Mouse (Mus musculus): Measurements from ENCODE around the gene Dhx34. TPM values are rescaled to one million over a fixed set of nuclear protein-coding genes. Genes with fewer than 3 reads are reported as not detected.

Dhx34 gene
- polyA plus RNA-seq, 1 experiment from 2014 or later: 20.0 TPM

GRCm38 (mm10) chr7:16244067-16244466, 22.2 kb upstream of the Dhx34 start, which contains the start of gene C5ar2:
TSS of gene C5ar2 (minus strand) at chr7:16244154.
- no peak within 1 kb of the TSS for H3K4me3 ChIP-seq
- no peaks in the 10 kb centered on the region for H3K27me3 ChIP-seq (ENCODE audit: low read depth, poor library complexity, severe bottlenecking)
- no peaks in the 10 kb centered on the region for H3K36me3 ChIP-seq
- 83% methylated on average over 5 of the region's 5 CpGs for WGBS
- DNase-seq (ENCODE audit: low spot score): no peak
- no peaks in the 10 kb centered on the region for H3K9me3 ChIP-seq (replicated peaks)
- no peak within 1 kb of the TSS for H3K27ac ChIP-seq
- no peaks in the 10 kb centered on the region for H3K4me1 ChIP-seq

- Histone ChIP-seq H3K4me3 (no peak overlapping the region), H3K36me3 (no peaks in the 10 kb centered on the region), H3K9me3 (replicated peaks) (no peaks in the 10 kb centered on the region), H3K27ac (no peak overlapping the region), H3K27me3 (ENCODE audit: low read depth, poor library complexity, severe bottlenecking) (no peaks in the 10 kb centered on the region), H3K4me1 (no peaks in the 10 kb centered on the region)
- WGBS: 79% methylated on average over 6 of the region's 6 CpGs
- no peak for DNase-seq (ENCODE audit: low spot score)
Observed at GRCm38 (mm10) chr7:16242198-16242597, 20.4 kb upstream of the Dhx34 start.

- H3K9me3 ChIP-seq (replicated peaks): no peaks in the 10 kb centered on the region
- no peaks in the 10 kb centered on the region for H3K36me3 ChIP-seq
- DNase-seq (ENCODE audit: low spot score): no peak
- 56% methylated on average over 11 of the region's 11 CpGs for WGBS
- H3K27ac ChIP-seq: no peak overlapping the region
- H3K27me3 ChIP-seq (ENCODE audit: low read depth, poor library complexity, severe bottlenecking): no peaks in the 10 kb centered on the region
- H3K4me3 ChIP-seq: no peak overlapping the region
- H3K4me1 ChIP-seq: no peaks in the 10 kb centered on the region
Observed at GRCm38 (mm10) chr7:16241787-16242186, 19.9 kb upstream of the Dhx34 start.

- H3K9me3 ChIP-seq (replicated peaks): no peaks in the 10 kb centered on the region
- H3K4me1 ChIP-seq: no peaks in the 10 kb centered on the region
- no peak overlapping the region for H3K27ac ChIP-seq
- no peak for DNase-seq (ENCODE audit: low spot score)
- H3K27me3 ChIP-seq (ENCODE audit: low read depth, poor library complexity, severe bottlenecking): no peaks in the 10 kb centered on the region
- no peak overlapping the region for H3K4me3 ChIP-seq
- no peaks in the 10 kb centered on the region for H3K36me3 ChIP-seq
- 91% methylated on average over 1 of the region's 1 CpGs for WGBS
Observed at GRCm38 (mm10) chr7:16240978-16241303, 19.1 kb upstream of the Dhx34 start.

- Histone ChIP-seq H3K27me3 (ENCODE audit: low read depth, poor library complexity, severe bottlenecking) (no peaks in the 10 kb centered on the region), H3K9me3 (replicated peaks) (no peaks in the 10 kb centered on the region), H3K36me3 (no peaks in the 10 kb centered on the region), H3K4me3 (no peak overlapping the region), H3K4me1 (no peaks in the 10 kb centered on the region), H3K27ac (no peak overlapping the region)
- DNase-seq (ENCODE audit: low spot score): no peak
- WGBS: 79% methylated on average over 7 of the region's 7 CpGs
Observed at GRCm38 (mm10) chr7:16240281-16240977, 18.6 kb upstream of the Dhx34 start.

GRCm38 (mm10) chr7:16239554-16239997, 17.7 kb upstream of the Dhx34 start:
- Histone ChIP-seq H3K27me3 (ENCODE audit: low read depth, poor library complexity, severe bottlenecking) (no peaks in the 10 kb centered on the region), H3K9me3 (replicated peaks) (no peaks in the 10 kb centered on the region), H3K36me3 (no peaks in the 10 kb centered on the region), H3K4me1 (no peaks in the 10 kb centered on the region), H3K4me3 (no peak overlapping the region), H3K27ac (no peak overlapping the region)
- DNase-seq (ENCODE audit: low spot score): no peak
- 68% methylated on average over 9 of the region's 9 CpGs for WGBS

- Histone ChIP-seq H3K4me1 (peaks cover 25% of the 10 kb centered on the region), H3K27ac (peak overlapping the region; percentile 66), H3K4me3 (0 out of 2 replicates have a peak overlapping the region, but pooled peaks have one; percentile 4), H3K27me3 (ENCODE audit: low read depth, poor library complexity, severe bottlenecking) (no peaks in the 10 kb centered on the region), H3K36me3 (no peaks in the 10 kb centered on the region; the same call in 1 of the 2 replicates), H3K9me3 (replicated peaks) (no peaks in the 10 kb centered on the region)
- 39% methylated on average over 5 of the region's 5 CpGs for WGBS
- DNase-seq (ENCODE audit: low spot score): peak; percentile 68
Observed at GRCm38 (mm10) chr7:16229869-16230268, 8.0 kb upstream of the Dhx34 start.

- Histone ChIP-seq H3K4me1 (no peaks in the 10 kb centered on the region), H3K4me3 (no peak overlapping the region), H3K9me3 (replicated peaks) (no peaks in the 10 kb centered on the region), H3K27me3 (ENCODE audit: low read depth, poor library complexity, severe bottlenecking) (no peaks in the 10 kb centered on the region), H3K27ac (no peak overlapping the region), H3K36me3 (peaks cover 98% of the 10 kb centered on the region)
- WGBS: 96% methylated on average over 9 of the region's 9 CpGs
- no peak for DNase-seq (ENCODE audit: low spot score)
Observed at GRCm38 (mm10) chr7:16213986-16214385, 7.9 kb downstream of the Dhx34 start.

- H3K9me3 ChIP-seq (replicated peaks): no peaks in the 10 kb centered on the region
- H3K4me1 ChIP-seq: no peaks in the 10 kb centered on the region
- H3K27ac ChIP-seq: no peak overlapping the region
- DNase-seq (ENCODE audit: low spot score): no peak
- no peak overlapping the region for H3K4me3 ChIP-seq
- WGBS: 91% methylated on average over 6 of the region's 6 CpGs
- H3K36me3 ChIP-seq: peaks cover 98% of the 10 kb centered on the region
- no peaks in the 10 kb centered on the region for H3K27me3 ChIP-seq (ENCODE audit: low read depth, poor library complexity, severe bottlenecking)
Observed at GRCm38 (mm10) chr7:16213196-16213595, 8.6 kb downstream of the Dhx34 start.

- no peak for DNase-seq (ENCODE audit: low spot score)
- no peaks in the 10 kb centered on the region for H3K9me3 ChIP-seq (replicated peaks)
- H3K27me3 ChIP-seq (ENCODE audit: low read depth, poor library complexity, severe bottlenecking): no peaks in the 10 kb centered on the region
- H3K27ac ChIP-seq: no peak overlapping the region
- H3K4me1 ChIP-seq: no peaks in the 10 kb centered on the region
- WGBS: 70% methylated on average over 12 of the region's 12 CpGs
- H3K36me3 ChIP-seq: peaks cover 94% of the 10 kb centered on the region
- H3K4me3 ChIP-seq: no peak overlapping the region
Observed at GRCm38 (mm10) chr7:16210862-16211365, 10.9 kb downstream of the Dhx34 start.

GRCm38 (mm10) chr7:16208781-16209665, 12.8 kb downstream of the Dhx34 start:
- no peaks in the 10 kb centered on the region for H3K27me3 ChIP-seq (ENCODE audit: low read depth, poor library complexity, severe bottlenecking)
- 90% methylated on average over 21 of the region's 21 CpGs for WGBS
- no peak overlapping the region for H3K27ac ChIP-seq
- no peak overlapping the region for H3K4me3 ChIP-seq
- no peaks in the 10 kb centered on the region for H3K9me3 ChIP-seq (replicated peaks)
- H3K36me3 ChIP-seq: peaks cover 94% of the 10 kb centered on the region
- no peak for DNase-seq (ENCODE audit: low spot score)
- H3K4me1 ChIP-seq: no peaks in the 10 kb centered on the region

GRCm38 (mm10) chr7:16207496-16207895, 14.3 kb downstream of the Dhx34 start:
- no peaks in the 10 kb centered on the region for H3K9me3 ChIP-seq (replicated peaks)
- H3K27ac ChIP-seq: no peak overlapping the region
- peaks cover 94% of the 10 kb centered on the region for H3K36me3 ChIP-seq
- DNase-seq (ENCODE audit: low spot score): no peak
- WGBS: 87% methylated on average over 10 of the region's 10 CpGs
- no peak overlapping the region for H3K4me3 ChIP-seq
- no peaks in the 10 kb centered on the region for H3K27me3 ChIP-seq (ENCODE audit: low read depth, poor library complexity, severe bottlenecking)
- no peaks in the 10 kb centered on the region for H3K4me1 ChIP-seq

GRCm38 (mm10) chr7:16207076-16207475, 14.8 kb downstream of the Dhx34 start:
- no peaks in the 10 kb centered on the region for H3K9me3 ChIP-seq (replicated peaks)
- 86% methylated on average over 7 of the region's 7 CpGs for WGBS
- no peak overlapping the region for H3K27ac ChIP-seq
- H3K4me3 ChIP-seq: no peak overlapping the region
- DNase-seq (ENCODE audit: low spot score): no peak
- H3K36me3 ChIP-seq: peaks cover 96% of the 10 kb centered on the region
- H3K4me1 ChIP-seq: no peaks in the 10 kb centered on the region
- H3K27me3 ChIP-seq (ENCODE audit: low read depth, poor library complexity, severe bottlenecking): no peaks in the 10 kb centered on the region
